Comparison of ENCODE assay signal across 14 mouse cellular contexts in genomic region chr4:47209466-47209865, GRCm38 (mm10). TPM values are rescaled to one million over a fixed set of nuclear protein-coding genes. Genes with fewer than 3 reads are reported as not detected.
A peak's percentile ranks its signal among the peaks of the same experiment; 100 is the strongest.
DNase-seq lines count a peak whose midpoint lies in the region; ATAC-seq and TF ChIP-seq lines count a peak whose summit lies in the region.
"Had no signal": no experiment of that assay in that cellular context is flagged by ENCODE, and none has a peak within 500 bp of the region (broad histone marks: within the 10 kb centered on the region; RNA-seq: fewer than 3 reads in every experiment).

No protein-coding gene starts in this region.

- no peak for DNase-seq in heart, postnatal 4 days
- DNase-seq in kidney, postnatal 0 days (ENCODE audit: low spot score), result no peak
- DNase-seq in kidney, postnatal 4 days, result no peak
- DNase-seq in limb, embryonic 14.5 days (ENCODE audit: low spot score), result no peak
- no peak for DNase-seq in cerebellum, adult 8-10 months
- DNase-seq: cerebellum, adult 9-10 months; kidney, adult 18-20 months; liver; thymus, postnatal 36 days had no signal

- H3K9me3 ChIP-seq in heart, embryonic 13.5 days, result no peaks in the 10 kb centered on the region
- H3K9me3 ChIP-seq in kidney, postnatal 0 days (replicated peaks; ENCODE audit: low read length), result no peaks in the 10 kb centered on the region
- no peaks in the 10 kb centered on the region for H3K9me3 ChIP-seq in embryonic facial prominence, embryonic 12.5 days
- H3K9me3 ChIP-seq in limb, embryonic 14.5 days (ENCODE audit: control insufficient read depth, low read length), result no peaks in the 10 kb centered on the region
- no peaks in the 10 kb centered on the region for H3K9me3 ChIP-seq in midbrain, embryonic 15.5 days
- H3K9me3 ChIP-seq: heart, embryonic 12.5 days; midbrain, embryonic 13.5 days had no signal

- no peak for ATAC-seq in heart, embryonic 13.5 days (ENCODE audit: extremely low read depth, insufficient number of reproducible peaks, low FRiP score, low TSS enrichment)
- no peak for ATAC-seq in kidney, postnatal 0 days (replicated peaks; ENCODE audit: low FRiP score, low read depth)
- no peak for ATAC-seq in embryonic facial prominence, embryonic 12.5 days (ENCODE audit: insufficient number of reproducible peaks, insufficient read depth, low FRiP score, low TSS enrichment)
- no peak for ATAC-seq in limb, embryonic 14.5 days (ENCODE audit: low FRiP score, low read depth)
- no peak for ATAC-seq in midbrain, embryonic 15.5 days (replicated peaks)

- WGBS in heart, embryonic 13.5 days, result 72% methylated on average over 7 of the region's 7 CpGs
- WGBS in kidney, postnatal 0 days, result 71% methylated on average over 7 of the region's 7 CpGs
- WGBS in embryonic facial prominence, embryonic 12.5 days, result 82% methylated on average over 7 of the region's 7 CpGs
- 68% methylated on average over 7 of the region's 7 CpGs for WGBS in limb, embryonic 14.5 days
- 84% methylated on average over 7 of the region's 7 CpGs for WGBS in midbrain, embryonic 15.5 days

- H3K4me1 ChIP-seq in heart, embryonic 13.5 days, result peaks cover 27% of the 10 kb centered on the region
- peaks cover 14% of the 10 kb centered on the region; the same call in 1 of the 2 replicates for H3K4me1 ChIP-seq in kidney, postnatal 0 days (replicated peaks; ENCODE audit: insufficient read depth, low read length)
- H3K4me1 ChIP-seq in embryonic facial prominence, embryonic 12.5 days, result 0 out of 2 replicates have a peak, but pooled peaks cover 6% of the 10 kb centered on the region
- H3K4me1 ChIP-seq in limb, embryonic 14.5 days (ENCODE audit: control insufficient read depth, insufficient read depth, low read length), result peaks cover 8% of the 10 kb centered on the region
- H3K4me1 ChIP-seq in midbrain, embryonic 15.5 days, result peaks cover 9% of the 10 kb centered on the region

- no peak overlapping the region for H3K27ac ChIP-seq in heart, embryonic 13.5 days (replicated peaks)
- no peak overlapping the region for H3K27ac ChIP-seq in kidney, postnatal 0 days
- no peak overlapping the region for H3K27ac ChIP-seq in embryonic facial prominence, embryonic 12.5 days
- H3K27ac ChIP-seq in limb, embryonic 14.5 days (replicated peaks; ENCODE audit: low read depth, low read length), result no peak overlapping the region
- H3K27ac ChIP-seq in midbrain, embryonic 15.5 days, result no peak overlapping the region
- H3K27ac ChIP-seq: midbrain, embryonic 13.5 days had no signal

- TF ChIP-seq POLR2A in limb, embryonic 14.5 days (IDR thresholded peaks at IDR 0.05; ENCODE audit: borderline replicate concordance, extremely low read depth, insufficient read depth, insufficient read length), result no peak

- peaks cover 84% of the 10 kb centered on the region for H3K27me3 ChIP-seq in heart, embryonic 13.5 days (replicated peaks)
- H3K27me3 ChIP-seq in kidney, postnatal 0 days (ENCODE audit: insufficient read depth, low read length), result peaks cover 15% of the 10 kb centered on the region; the same call in 1 of the 2 replicates
- peaks cover 62% of the 10 kb centered on the region for H3K27me3 ChIP-seq in embryonic facial prominence, embryonic 12.5 days
- peaks cover 43% of the 10 kb centered on the region for H3K27me3 ChIP-seq in limb, embryonic 14.5 days (ENCODE audit: control insufficient read depth, insufficient read depth, low read length)
- H3K27me3 ChIP-seq in midbrain, embryonic 15.5 days (replicated peaks), result peaks cover 42% of the 10 kb centered on the region

- no peak overlapping the region for H3K9ac ChIP-seq in heart, embryonic 13.5 days
- no peak overlapping the region for H3K9ac ChIP-seq in kidney, postnatal 0 days (ENCODE audit: low read depth, low read length)
- H3K9ac ChIP-seq in embryonic facial prominence, embryonic 12.5 days, result no peak overlapping the region
- no peak overlapping the region for H3K9ac ChIP-seq in limb, embryonic 14.5 days (ENCODE audit: low read depth, low read length, severe bottlenecking)
- no peak overlapping the region for H3K9ac ChIP-seq in midbrain, embryonic 15.5 days
- H3K9ac ChIP-seq: heart, embryonic 12.5 days; midbrain, embryonic 13.5 days had no signal

- H3K4me3 ChIP-seq in heart, embryonic 13.5 days, result no peak overlapping the region
- peak overlapping the region; percentile 50; the same call in 1 of the 2 replicates for H3K4me3 ChIP-seq in kidney, postnatal 0 days (replicated peaks; ENCODE audit: low read depth, low read length)
- 0 out of 2 replicates have a peak overlapping the region, but pooled peaks have one; percentile 51 for H3K4me3 ChIP-seq in embryonic facial prominence, embryonic 12.5 days
- peak overlapping the region; percentile 53 for H3K4me3 ChIP-seq in limb, embryonic 14.5 days (replicated peaks; ENCODE audit: low read length)
- no peak overlapping the region for H3K4me3 ChIP-seq in midbrain, embryonic 15.5 days

- H3K36me3 ChIP-seq in heart, embryonic 13.5 days, result no peaks in the 10 kb centered on the region
- no peaks in the 10 kb centered on the region for H3K36me3 ChIP-seq in kidney, postnatal 0 days (ENCODE audit: insufficient read depth, low read length)
- H3K36me3 ChIP-seq in embryonic facial prominence, embryonic 12.5 days, result no peaks in the 10 kb centered on the region
- H3K36me3 ChIP-seq in limb, embryonic 14.5 days (ENCODE audit: control insufficient read depth, insufficient read depth, low read length), result no peaks in the 10 kb centered on the region
- no peaks in the 10 kb centered on the region for H3K36me3 ChIP-seq in midbrain, embryonic 15.5 days (replicated peaks)
- H3K36me3 ChIP-seq: heart, embryonic 12.5 days; midbrain, embryonic 13.5 days had no signal

- peak overlapping the region; percentile 83 for H3K4me2 ChIP-seq in heart, embryonic 13.5 days
- peak overlapping the region; percentile 83 for H3K4me2 ChIP-seq in kidney, postnatal 0 days (ENCODE audit: low read length)
- H3K4me2 ChIP-seq in embryonic facial prominence, embryonic 12.5 days (replicated peaks), result 0 out of 2 replicates have a peak overlapping the region, but pooled peaks have one; percentile 5
- H3K4me2 ChIP-seq in limb, embryonic 14.5 days (replicated peaks; ENCODE audit: low read depth, low read length, severe bottlenecking), result peak overlapping the region; percentile 80
- H3K4me2 ChIP-seq in midbrain, embryonic 15.5 days, result no peak overlapping the region

- TF ChIP-seq CTCF in kidney, postnatal 0 days (IDR thresholded peaks at IDR 0.05; ENCODE audit: low read depth), result no peak

RNA-seq across cellular contexts. Expression of gene Col15a1, which starts 1.5 kb away (rescaled TPM):
- 4.7 and 6.4 TPM in 2 replicates for polyA plus RNA-seq in heart, embryonic 13.5 days (2015; fragmentation: Nextera tagmentation; extraction: Ambion mirVana)
- 100 to 1,000 TPM; 165 to 183 TPM for total RNA-seq in heart, postnatal 4 days (2021)
- polyA plus RNA-seq in kidney, postnatal 0 days (2015; fragmentation: Nextera tagmentation; extraction: Ambion mirVana), result 46.5 and 51.7 TPM in 2 replicates
- polyA plus RNA-seq in embryonic facial prominence, embryonic 12.5 days (2016; fragmentation: Nextera tagmentation; extraction: Ambion mirVana), result 14.7 and 15.4 TPM in 2 replicates
- polyA plus RNA-seq in limb, embryonic 14.5 days (2012; rRNA removed), result 86.3 and 102 TPM in 2 replicates
- 30.6 and 31.5 TPM in 2 replicates for polyA plus RNA-seq in limb, embryonic 14.5 days (2014; fragmentation: Nextera tagmentation; extraction: Ambion mirVana)
- polyA plus RNA-seq in midbrain, embryonic 15.5 days (2015; fragmentation: Nextera tagmentation; extraction: Ambion mirVana), result 3.8 and 4.5 TPM in 2 replicates

Comparison
In these comparisons a context has a peak if more than half of its experiments do, and no peak if none do; other contexts are left out.
1. H3K4me3 ChIP-seq: peak in kidney, postnatal 0 days (single experiment), embryonic facial prominence, embryonic 12.5 days (single experiment) and limb, embryonic 14.5 days (single experiment); none in heart, embryonic 13.5 days (single experiment) and midbrain, embryonic 15.5 days (single experiment).